Mouse (Mus musculus) CH12.LX (cell line): Measurements from ENCODE around the gene Ctnnd2.

Experiments used
- CTCF ChIP-seq, 2 experiments: IDR thresholded peaks in 1 of 2; conservative IDR thresholded peaks in 1 of 2; 2 replicates each; pipeline ENCODE4 v1.5.1; 2011 to 2012; ENCODE audit warnings: low read depth in 2 of 2, low read length in 2 of 2, improper control_type of control experiment in 1 of 2, inconsistent platforms in 1 of 2, mild to moderate bottlenecking in 1 of 2, moderate library complexity in 1 of 2
- E2F4 ChIP-seq: IDR thresholded peaks from 2 replicates; pipeline ENCODE4 v1.6.1; 2011; ENCODE audit warnings: low read depth, low read length, improper control_type of control experiment; ENCODE audit not compliant: insufficient replicate concordance
- ELF1 ChIP-seq: IDR thresholded peaks from 2 replicates; pipeline ENCODE4 v1.6.1; 2014; ENCODE audit warnings: low read depth, mild to moderate bottlenecking, inconsistent platforms, low read length, improper control_type of control experiment
- ETS1 ChIP-seq: conservative IDR thresholded peaks from 2 replicates; pipeline ENCODE4 v1.6.1; 2012; ENCODE audit warnings: low read depth, mild to moderate bottlenecking, inconsistent platforms, low read length, improper control_type of control experiment, moderate library complexity
- JUN ChIP-seq: IDR thresholded peaks from 2 replicates; pipeline ENCODE4 v1.6.1; 2011; ENCODE audit warnings: low read depth, mild to moderate bottlenecking, low read length, improper control_type of control experiment, moderate library complexity; ENCODE audit not compliant: insufficient read depth
- MXI1 ChIP-seq: IDR thresholded peaks from 2 replicates; pipeline ENCODE4 v1.6.1; 2011; ENCODE audit warnings: mild to moderate bottlenecking, low read depth, low read length, improper control_type of control experiment
- NRF1 ChIP-seq: IDR thresholded peaks from 2 replicates; pipeline ENCODE4 v1.6.1; 2014; ENCODE audit warnings: low read depth, mild to moderate bottlenecking, inconsistent platforms, low read length, improper control_type of control experiment, moderate library complexity
- SIN3A ChIP-seq: IDR thresholded peaks from 2 replicates; pipeline ENCODE4 v1.6.1; 2012; ENCODE audit warnings: low read length, improper control_type of control experiment, inconsistent platforms
- USF1 ChIP-seq: IDR thresholded peaks from 2 replicates; pipeline ENCODE4 v1.6.1; 2014; ENCODE audit warnings: low read depth, mild to moderate bottlenecking, inconsistent platforms, low read length, improper control_type of control experiment
- ZMIZ1 ChIP-seq: IDR thresholded peaks from 2 replicates; pipeline ENCODE4 v1.6.1; 2012; ENCODE audit warnings: low read depth, mild to moderate bottlenecking, inconsistent platforms, low read length, improper control_type of control experiment

DNA sequence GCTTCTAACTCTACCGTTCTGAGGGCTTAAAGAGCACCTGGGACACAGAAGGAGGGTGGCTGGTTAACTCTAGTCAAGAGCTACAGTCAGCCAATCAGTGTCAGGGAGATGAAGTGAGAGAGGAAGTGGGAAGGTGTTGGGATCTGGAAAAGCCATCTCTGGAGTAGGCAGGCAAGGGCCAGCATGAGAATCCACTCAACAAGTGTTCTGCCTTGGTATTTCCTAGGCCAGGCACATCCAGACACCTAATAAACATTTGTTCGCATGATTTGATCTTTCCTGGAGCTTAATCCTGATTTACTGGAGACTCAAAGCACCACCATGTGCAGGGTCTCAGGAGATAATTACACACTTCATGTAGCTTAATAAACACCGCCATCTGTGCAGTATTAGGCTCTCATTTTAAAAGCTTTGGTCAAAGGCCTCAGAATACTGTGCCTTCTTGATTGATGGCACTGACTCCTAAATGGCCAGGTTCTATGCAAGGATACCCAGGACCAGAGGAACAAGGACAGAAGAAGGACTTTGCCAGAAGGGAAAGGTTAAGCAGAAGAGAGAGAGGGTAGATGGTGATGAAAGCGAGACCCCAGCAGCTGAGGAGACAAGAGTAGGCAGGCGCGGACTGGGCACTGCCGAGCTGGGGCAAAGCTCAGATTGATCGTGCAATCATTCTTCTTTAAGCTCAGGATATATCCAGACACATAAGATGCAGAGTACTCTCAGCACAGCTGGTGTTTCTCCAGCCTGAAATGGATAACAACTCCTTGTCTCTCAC, 833.8 kb downstream of the Ctnnd2 start:
- TF ChIP-seq USF1 (no peak), CTCF (conservative IDR thresholded peaks at IDR 0.05 in 1 of 2, IDR thresholded peaks at IDR 0.05 in 1 of 2; ENCODE audit: low read depth in 2 of 2, low read length in 2 of 2) (no peak), MXI1 (no peak), NRF1 (no peak), ZMIZ1 (no peak), ELF1 (no peak), ETS1 (no peak), E2F4 (no peak), JUN (no peak), SIN3A (no peak)
